Mouse (Mus musculus): ENCODE data around the gene Ddx6.

DNA sequence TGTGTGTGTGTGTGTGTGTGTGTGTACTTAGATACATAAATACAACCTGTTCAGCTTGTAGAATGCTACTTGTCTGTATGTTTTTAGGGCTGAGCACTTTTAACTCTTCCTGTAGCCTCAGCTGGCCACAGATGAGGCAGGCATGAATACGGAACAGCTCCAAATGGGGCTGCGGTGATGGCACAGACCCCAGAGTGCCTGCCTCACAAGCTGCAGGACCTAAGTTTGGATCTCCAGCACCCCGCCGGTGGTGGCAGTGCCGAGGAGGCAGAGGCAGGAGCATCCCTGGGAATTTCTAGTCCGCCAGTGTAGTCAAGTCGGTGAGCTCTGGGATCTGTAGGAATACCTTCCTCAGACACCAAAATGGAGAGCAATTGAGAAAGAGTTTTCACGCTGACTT lies 42.3 kb downstream of the Ddx6 start:
- TF ChIP-seq POLR2A (IDR thresholded peaks at IDR 0.05; ENCODE audit: low read depth, low read length) (no peak), CTCF (IDR thresholded peaks at IDR 0.05; ENCODE audit: extremely low read depth, insufficient read length, insufficient replicate concordance, low read depth, low read length) (no peak)
